Mouse (Mus musculus) myocyte (in vitro differentiated cells): ENCODE results near the gene Pced1a.

ENCODE experiments used
- CEBPB ChIP-seq: IDR thresholded peaks from 2 replicates; pipeline ENCODE4 v1.6.1; 2011; ENCODE audit warnings: mild to moderate bottlenecking, moderate library complexity; ENCODE audit not compliant: poor library complexity, insufficient read depth, severe bottlenecking
- E2F4 ChIP-seq: IDR thresholded peaks from one replicate; pipeline ENCODE4 v1.6.1; 2011; ENCODE audit warnings: mild to moderate bottlenecking, control low read depth, moderate library complexity; ENCODE audit not compliant: insufficient read depth
- MAX ChIP-seq: IDR thresholded peaks from one replicate; pipeline ENCODE4 v1.6.1; 2011; ENCODE audit warnings: low read depth, mild to moderate bottlenecking, control low read depth
- MYOD1 ChIP-seq, 3 experiments: IDR thresholded peaks; one replicate each; pipeline ENCODE4 v1.6.1; 2011; ENCODE audit warnings: control low read depth in 2 of 3, low read depth in 2 of 3, mild to moderate bottlenecking in 2 of 3, moderate library complexity in 1 of 3; ENCODE audit not compliant: insufficient read length in 2 of 3, control insufficient read depth in 1 of 3
- MYOG ChIP-seq, 3 experiments: IDR thresholded peaks; one replicate each; pipeline ENCODE4 v1.6.1; 2011; ENCODE audit warnings: control low read depth in 2 of 3, low read depth in 2 of 3, mild to moderate bottlenecking in 2 of 3; ENCODE audit not compliant: insufficient read length in 2 of 3, control insufficient read depth in 1 of 3, insufficient read depth in 1 of 3
- POLR2A ChIP-seq: IDR thresholded peaks from one replicate; pipeline ENCODE4 v1.6.1; 2011; ENCODE audit warnings: low read depth, mild to moderate bottlenecking, control low read depth, moderate library complexity; ENCODE audit not compliant: insufficient read length
- REST ChIP-seq: IDR thresholded peaks from one replicate; pipeline ENCODE4 v1.6.1; 2011; ENCODE audit warnings: mild to moderate bottlenecking, control low read depth, moderate library complexity; ENCODE audit not compliant: insufficient read depth, insufficient read length
- SRF ChIP-seq: IDR thresholded peaks from one replicate; pipeline ENCODE4 v1.6.1; 2011; ENCODE audit warnings: low read depth; ENCODE audit not compliant: control insufficient read depth, insufficient read length
- TCF12 ChIP-seq: IDR thresholded peaks from one replicate; pipeline ENCODE4 v1.6.1; 2011; ENCODE audit warnings: mild to moderate bottlenecking, control low read depth; ENCODE audit not compliant: poor library complexity, insufficient read depth, severe bottlenecking
- TCF3 ChIP-seq: IDR thresholded peaks from one replicate; pipeline ENCODE4 v1.6.1; 2011; ENCODE audit warnings: low read depth, control low read depth; ENCODE audit not compliant: insufficient read length
- USF1 ChIP-seq: IDR thresholded peaks from one replicate; pipeline ENCODE4 v1.6.1; 2011; ENCODE audit warnings: low read depth, mild to moderate bottlenecking, control low read depth, moderate library complexity

- TF ChIP-seq POLR2A (no peak), TCF12 (no peak), CEBPB (no peak), USF1 (no peak), MYOG (IDR thresholded peaks at IDR 0.05; ENCODE audit: control insufficient read depth in 1 of 3, insufficient read depth in 1 of 3, insufficient read length in 2 of 3, low read depth in 2 of 3) (no peak), MYOD1 (IDR thresholded peaks at IDR 0.05; ENCODE audit: control insufficient read depth in 1 of 3, insufficient read length in 2 of 3, low read depth in 2 of 3) (no peak), SRF (no peak), E2F4 (no peak), MAX (no peak), REST (no peak), TCF3 (no peak)
Observed at GRCm38 (mm10) chr2:130412775-130413174, 11.7 kb downstream of the Pced1a start.
